Mouse (Mus musculus): ENCODE measurements at regions not wholly inside any gene's neighbourhood (a gene's known extent, or its start where the extent isn't known, plus 50 kb on each side); places are given as distances from the start of the nearest gene placed in this dataset.

- no peak for TF ChIP-seq CTCF (IDR thresholded peaks at IDR 0.05; ENCODE audit: control insufficient read depth, insufficient read depth, low read length)
- no peak for TF ChIP-seq POLR2A (IDR thresholded peaks at IDR 0.05; ENCODE audit: borderline replicate concordance, control insufficient read depth, low read depth, low read length)
These were observed 80.7 kb downstream of the Hs1bp3 start for GRCm38 (mm10) chr12:8393976-8394375.

Data from bone marrow, adult 2 months (tissue).